Mouse (Mus musculus): ENCODE measurements around the gene Clasrp. TPM values are rescaled to one million over a fixed set of nuclear protein-coding genes. Genes with fewer than 3 reads are reported as not detected.

Gene Clasrp
- polyA plus RNA-seq (2014; fragmentation: Illumina TruSeq; extraction: RNeasy Lipid Tissue Mini Kit (QIAGEN cat#74804); ENCODE audit: low read depth, low replicate concordance) = 3.3 TPM

GRCm38 (mm10) chr7:19603849-19604605, at the start of gene Clasrp:
TSS of gene Clasrp (minus strand) at chr7:19604486.

GRCm38 (mm10) chr7:19629361-19629734, 25.1 kb upstream of the Clasrp start, which contains the start of gene Relb:
TSS of gene Relb (minus strand) at chr7:19629438.

DNA sequence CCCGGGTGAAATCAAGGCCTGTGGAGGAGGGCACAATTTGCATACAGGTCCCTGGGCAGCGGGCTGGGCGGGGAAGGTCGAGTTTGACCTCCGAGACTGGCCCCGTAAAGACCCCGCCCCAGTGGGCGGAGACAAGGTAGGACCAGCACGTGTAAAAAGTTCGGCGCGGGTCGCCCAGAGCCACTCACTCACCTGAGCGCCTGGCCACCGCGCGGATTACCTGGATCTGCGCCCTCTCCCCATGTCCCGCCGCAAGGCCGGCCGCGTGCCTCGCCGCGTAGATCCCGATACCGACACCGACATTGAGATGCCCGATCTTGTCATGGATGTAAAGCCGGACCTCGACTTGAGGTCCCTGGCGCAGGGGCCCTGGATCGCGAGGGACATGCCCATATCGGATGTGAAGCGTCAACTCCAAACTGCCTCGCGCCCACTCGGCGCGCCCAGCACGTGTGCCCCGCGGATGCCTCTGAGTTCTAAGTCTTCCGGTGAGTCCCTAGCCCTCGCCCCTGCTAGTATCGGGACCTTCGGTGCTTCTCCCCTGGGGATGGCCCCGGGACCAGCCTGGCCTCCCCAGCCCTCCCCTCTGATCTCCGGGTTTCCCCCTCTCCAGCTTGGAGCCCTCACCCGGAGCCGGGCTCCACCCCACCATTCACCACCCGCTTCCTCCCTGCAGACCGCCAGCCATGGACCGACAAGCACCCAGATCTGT, 27.0 kb downstream of the Clasrp start, which contains the start of the genes Zfp296 and Gemin7:
TSS of gene Zfp296 (plus strand) at position 147 of the 712 bp plus-strand sequence.
TSS of gene Gemin7 (minus strand) at position 455 of the 712 bp plus-strand sequence.

GRCm38 (mm10) chr7:19562643-19563410, 41.5 kb downstream of the Clasrp start, which contains the start of gene Ppp1r37:
TSS of gene Ppp1r37 (minus strand) at chr7:19563076.

Other genes starting within 250 kb of the Clasrp start
- gene Cd3eap, start 245.0 kb downstream of the Clasrp start, polyA plus RNA-seq (2014; fragmentation: Illumina TruSeq; extraction: RNeasy Lipid Tissue Mini Kit (QIAGEN cat#74804); ENCODE audit: low read depth, low replicate concordance) = 0.87 TPM
- 1.0 TPM for gene Ppp1r13l, start 244.7 kb downstream of the Clasrp start, polyA plus RNA-seq (2014; fragmentation: Illumina TruSeq; extraction: RNeasy Lipid Tissue Mini Kit (QIAGEN cat#74804); ENCODE audit: low read depth, low replicate concordance)
- gene Ercc2, start 222.5 kb downstream of the Clasrp start, polyA plus RNA-seq (2014; fragmentation: Illumina TruSeq; extraction: RNeasy Lipid Tissue Mini Kit (QIAGEN cat#74804); ENCODE audit: low read depth, low replicate concordance) = 0.67 TPM
- gene Klc3, start 200.4 kb downstream of the Clasrp start, polyA plus RNA-seq (2014; fragmentation: Illumina TruSeq; extraction: RNeasy Lipid Tissue Mini Kit (QIAGEN cat#74804); ENCODE audit: low read depth, low replicate concordance) = not detected
- gene Ckm, start 199.7 kb downstream of the Clasrp start, polyA plus RNA-seq (2014; fragmentation: Illumina TruSeq; extraction: RNeasy Lipid Tissue Mini Kit (QIAGEN cat#74804); ENCODE audit: low read depth, low replicate concordance) = not detected
- 1.4 TPM for gene Mark4, start 145.7 kb downstream of the Clasrp start, polyA plus RNA-seq (2014; fragmentation: Illumina TruSeq; extraction: RNeasy Lipid Tissue Mini Kit (QIAGEN cat#74804); ENCODE audit: low read depth, low replicate concordance)
- 2.0 TPM for gene Exoc3l2, start 141.2 kb downstream of the Clasrp start, polyA plus RNA-seq (2014; fragmentation: Illumina TruSeq; extraction: RNeasy Lipid Tissue Mini Kit (QIAGEN cat#74804); ENCODE audit: low read depth, low replicate concordance)
- 2.0 TPM for gene Bloc1s3, start 96.1 kb downstream of the Clasrp start, polyA plus RNA-seq (2014; fragmentation: Illumina TruSeq; extraction: RNeasy Lipid Tissue Mini Kit (QIAGEN cat#74804); ENCODE audit: low read depth, low replicate concordance)
- not detected for gene Trappc6a, start 96.1 kb downstream of the Clasrp start, polyA plus RNA-seq (2014; fragmentation: Illumina TruSeq; extraction: RNeasy Lipid Tissue Mini Kit (QIAGEN cat#74804); ENCODE audit: low read depth, low replicate concordance)
- not detected for gene Nkpd1, start 86.6 kb downstream of the Clasrp start, polyA plus RNA-seq (2014; fragmentation: Illumina TruSeq; extraction: RNeasy Lipid Tissue Mini Kit (QIAGEN cat#74804); ENCODE audit: low read depth, low replicate concordance)
- 0.43 TPM for gene Ppp1r37, start 41.4 kb downstream of the Clasrp start, polyA plus RNA-seq (2014; fragmentation: Illumina TruSeq; extraction: RNeasy Lipid Tissue Mini Kit (QIAGEN cat#74804); ENCODE audit: low read depth, low replicate concordance)
- not detected for gene Zfp296, start 27.2 kb downstream of the Clasrp start, polyA plus RNA-seq (2014; fragmentation: Illumina TruSeq; extraction: RNeasy Lipid Tissue Mini Kit (QIAGEN cat#74804); ENCODE audit: low read depth, low replicate concordance)
- 12.5 TPM for gene Gemin7, start 26.9 kb downstream of the Clasrp start, polyA plus RNA-seq (2014; fragmentation: Illumina TruSeq; extraction: RNeasy Lipid Tissue Mini Kit (QIAGEN cat#74804); ENCODE audit: low read depth, low replicate concordance)
- 0.39 TPM for gene Relb, start 25.0 kb upstream of the Clasrp start, polyA plus RNA-seq (2014; fragmentation: Illumina TruSeq; extraction: RNeasy Lipid Tissue Mini Kit (QIAGEN cat#74804); ENCODE audit: low read depth, low replicate concordance)
- gene Clptm1, start 60.5 kb upstream of the Clasrp start, polyA plus RNA-seq (2014; fragmentation: Illumina TruSeq; extraction: RNeasy Lipid Tissue Mini Kit (QIAGEN cat#74804); ENCODE audit: low read depth, low replicate concordance) = 17.7 TPM
- gene Apoc2, start 73.5 kb upstream of the Clasrp start, polyA plus RNA-seq (2014; fragmentation: Illumina TruSeq; extraction: RNeasy Lipid Tissue Mini Kit (QIAGEN cat#74804); ENCODE audit: low read depth, low replicate concordance) = not detected
- gene Gm44805, start 76.9 kb upstream of the Clasrp start, polyA plus RNA-seq (2014; fragmentation: Illumina TruSeq; extraction: RNeasy Lipid Tissue Mini Kit (QIAGEN cat#74804); ENCODE audit: low read depth, low replicate concordance) = not detected
- not detected for gene Apoc4, start 77.0 kb upstream of the Clasrp start, polyA plus RNA-seq (2014; fragmentation: Illumina TruSeq; extraction: RNeasy Lipid Tissue Mini Kit (QIAGEN cat#74804); ENCODE audit: low read depth, low replicate concordance)
- 9.0 TPM for gene Apoc1, start 88.2 kb upstream of the Clasrp start, polyA plus RNA-seq (2014; fragmentation: Illumina TruSeq; extraction: RNeasy Lipid Tissue Mini Kit (QIAGEN cat#74804); ENCODE audit: low read depth, low replicate concordance)
- 3.0 TPM for gene Apoe, start 94.7 kb upstream of the Clasrp start, polyA plus RNA-seq (2014; fragmentation: Illumina TruSeq; extraction: RNeasy Lipid Tissue Mini Kit (QIAGEN cat#74804); ENCODE audit: low read depth, low replicate concordance)
- 0.38 TPM for gene Tomm40, start 111.0 kb upstream of the Clasrp start, polyA plus RNA-seq (2014; fragmentation: Illumina TruSeq; extraction: RNeasy Lipid Tissue Mini Kit (QIAGEN cat#74804); ENCODE audit: low read depth, low replicate concordance)
- 7.8 TPM for gene Nectin2, start 146.0 kb upstream of the Clasrp start, polyA plus RNA-seq (2014; fragmentation: Illumina TruSeq; extraction: RNeasy Lipid Tissue Mini Kit (QIAGEN cat#74804); ENCODE audit: low read depth, low replicate concordance)
- not detected for gene Bcam, start 166.5 kb upstream of the Clasrp start, polyA plus RNA-seq (2014; fragmentation: Illumina TruSeq; extraction: RNeasy Lipid Tissue Mini Kit (QIAGEN cat#74804); ENCODE audit: low read depth, low replicate concordance)
- not detected for gene Cblc, start 192.3 kb upstream of the Clasrp start, polyA plus RNA-seq (2014; fragmentation: Illumina TruSeq; extraction: RNeasy Lipid Tissue Mini Kit (QIAGEN cat#74804); ENCODE audit: low read depth, low replicate concordance)
- 0.53 TPM for gene Bcl3, start 218.3 kb upstream of the Clasrp start, polyA plus RNA-seq (2014; fragmentation: Illumina TruSeq; extraction: RNeasy Lipid Tissue Mini Kit (QIAGEN cat#74804); ENCODE audit: low read depth, low replicate concordance)
- gene Gm19345, start 247.5 kb upstream of the Clasrp start, polyA plus RNA-seq (2014; fragmentation: Illumina TruSeq; extraction: RNeasy Lipid Tissue Mini Kit (QIAGEN cat#74804); ENCODE audit: low read depth, low replicate concordance) = not detected

Measured in testis, adult 10 weeks (tissue).